Mouse (Mus musculus) ES-Bruce4 (cell line): Measurements from ENCODE around the gene Gulp1. TPM values are rescaled to one million over a fixed set of nuclear protein-coding genes. Genes with fewer than 3 reads are reported as not detected.

Experiments used
- H3K27ac ChIP-seq: 2 replicates; pipeline ENCODE4 v1.5.1; 2012; ENCODE audit warnings: low read length, inconsistent platforms; ENCODE audit not compliant: insufficient read depth
- H3K27me3 ChIP-seq: 2 replicates; pipeline ENCODE4 v1.6.1; 2012; ENCODE audit warnings: mild to moderate bottlenecking, low read length, inconsistent platforms; ENCODE audit not compliant: control insufficient read depth, poor library complexity, insufficient read depth, severe bottlenecking
- H3K36me3 ChIP-seq: 2 replicates; pipeline ENCODE4 v1.6.1; 2012; ENCODE audit warnings: inconsistent platforms, mild to moderate bottlenecking, low read length, moderate library complexity; ENCODE audit not compliant: control insufficient read depth, poor library complexity, insufficient read depth, severe bottlenecking
- H3K4me1 ChIP-seq: one replicate; pipeline ENCODE4 v1.8.1; 2011; ENCODE audit warnings: low read length; ENCODE audit not compliant: control insufficient read depth, insufficient read depth
- H3K4me3 ChIP-seq: 2 replicates; pipeline ENCODE4 v1.5.1; 2011; ENCODE audit warnings: low read depth, mild to moderate bottlenecking, low read length
- H3K9ac ChIP-seq: 2 replicates; pipeline ENCODE4 v1.6.1; 2012; ENCODE audit warnings: low read depth, mild to moderate bottlenecking, inconsistent platforms; ENCODE audit not compliant: poor library complexity, severe bottlenecking
- H3K9me3 ChIP-seq: replicated peaks from 2 replicates; pipeline ENCODE4 v1.6.1; 2012; ENCODE audit warnings: mild to moderate bottlenecking, low read length, inconsistent platforms; ENCODE audit not compliant: control insufficient read depth, poor library complexity, insufficient read depth, severe bottlenecking
- CTCF ChIP-seq: IDR thresholded peaks from one replicate; pipeline ENCODE4 v1.8.1; 2011; ENCODE audit warnings: low read depth, low read length
- EP300 ChIP-seq: IDR thresholded peaks from 2 replicates; pipeline ENCODE4 v1.6.1; 2011; ENCODE audit warnings: low read depth, low read length; ENCODE audit not compliant: insufficient read depth
- POLR2A ChIP-seq: IDR thresholded peaks from one replicate; pipeline ENCODE4 v1.8.1; 2011; ENCODE audit warnings: low read length; ENCODE audit not compliant: insufficient read depth
- polyA plus RNA-seq: library from polyadenylated mRNA; stranded (reverse); fragments of >200 nt; gene quantifications from 2 replicates; pipeline ENCODE4 v1.2.4, GENCODE M21; 2011; ENCODE audit warnings: low read depth; ENCODE audit not compliant: missing spikeins, insufficient read depth, insufficient read length

Gene Gulp1
- polyA plus RNA-seq, 1 experiment, result 7.9 TPM

GRCm38 (mm10) chr1:44745711-44746110 is 194.4 kb downstream of the Gulp1 start:
- no peak for TF ChIP-seq POLR2A
- no peak for TF ChIP-seq EP300
- no peak for TF ChIP-seq CTCF
- H3K27me3 ChIP-seq, result no peaks in the 10 kb centered on the region
- H3K4me3 ChIP-seq, result no peak overlapping the region
- no peak overlapping the region for H3K9ac ChIP-seq
- H3K4me1 ChIP-seq, result no peaks in the 10 kb centered on the region
- no peaks in the 10 kb centered on the region for H3K9me3 ChIP-seq
- no peak overlapping the region for H3K27ac ChIP-seq
- H3K36me3 ChIP-seq, result no peaks in the 10 kb centered on the region

GRCm38 (mm10) chr1:44750731-44751730 is 199.7 kb downstream of the Gulp1 start:
- Histone ChIP-seq H3K9me3 (no peaks in the 10 kb centered on the region), H3K27ac (no peak overlapping the region), H3K36me3 (no peaks in the 10 kb centered on the region), H3K27me3 (no peaks in the 10 kb centered on the region), H3K4me1 (no peaks in the 10 kb centered on the region), H3K4me3 (no peak overlapping the region), H3K9ac (no peak overlapping the region)
- TF ChIP-seq CTCF (no peak), POLR2A (no peak), EP300 (no peak)

- Histone ChIP-seq H3K4me1 (no peaks in the 10 kb centered on the region), H3K27ac (no peak overlapping the region), H3K9me3 (no peaks in the 10 kb centered on the region), H3K4me3 (no peak overlapping the region), H3K36me3 (no peaks in the 10 kb centered on the region), H3K9ac (no peak overlapping the region), H3K27me3 (no peaks in the 10 kb centered on the region)
- TF ChIP-seq POLR2A, result no peak
- TF ChIP-seq EP300, result no peak
- no peak for TF ChIP-seq CTCF
These were observed 226.9 kb downstream of the Gulp1 start for GRCm38 (mm10) chr1:44778251-44778650.

GRCm38 (mm10) chr1:44803594-44804372 is 252.5 kb downstream of the Gulp1 start:
- Histone ChIP-seq H3K27me3 (no peaks in the 10 kb centered on the region), H3K27ac (no peak overlapping the region), H3K36me3 (no peaks in the 10 kb centered on the region), H3K9me3 (no peaks in the 10 kb centered on the region), H3K4me1 (no peaks in the 10 kb centered on the region), H3K4me3 (no peak overlapping the region), H3K9ac (no peak overlapping the region)
- TF ChIP-seq CTCF, result no peak
- no peak for TF ChIP-seq POLR2A
- no peak for TF ChIP-seq EP300

GRCm38 (mm10) chr1:44806368-44806767 is 255.1 kb downstream of the Gulp1 start:
- Histone ChIP-seq H3K9ac (no peak overlapping the region), H3K36me3 (no peaks in the 10 kb centered on the region), H3K9me3 (no peaks in the 10 kb centered on the region), H3K4me1 (no peaks in the 10 kb centered on the region), H3K4me3 (no peak overlapping the region), H3K27me3 (no peaks in the 10 kb centered on the region), H3K27ac (no peak overlapping the region)
- TF ChIP-seq POLR2A, result no peak
- TF ChIP-seq EP300, result no peak
- TF ChIP-seq CTCF, result no peak

- TF ChIP-seq EP300 (no peak), CTCF (no peak), POLR2A (no peak)
- Histone ChIP-seq H3K9me3 (no peaks in the 10 kb centered on the region), H3K9ac (no peak overlapping the region), H3K36me3 (no peaks in the 10 kb centered on the region), H3K27ac (no peak overlapping the region), H3K4me3 (no peak overlapping the region), H3K27me3 (no peaks in the 10 kb centered on the region), H3K4me1 (no peaks in the 10 kb centered on the region)
These were observed 259.0 kb downstream of the Gulp1 start for GRCm38 (mm10) chr1:44810336-44810735.
